In the genomic region with DNA sequence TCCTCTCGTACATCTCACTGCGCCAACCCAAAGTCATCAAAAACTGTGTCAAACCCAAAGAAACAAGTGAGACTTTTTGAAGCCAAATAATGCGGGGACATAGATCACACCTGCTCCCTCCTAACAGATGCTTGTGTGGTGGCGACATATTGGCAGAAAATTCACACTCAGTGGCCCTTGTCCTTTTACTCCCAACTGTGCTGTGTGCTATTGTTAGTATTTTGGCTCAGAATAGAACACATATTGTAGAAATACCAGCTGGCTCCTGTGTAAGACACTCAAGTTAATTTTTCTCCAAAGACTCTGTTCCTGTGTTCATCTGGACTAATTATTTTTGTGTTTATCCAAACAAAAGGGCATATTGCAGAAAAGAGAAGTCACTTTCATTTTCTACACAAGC, we compare ENCODE assay signal across 15 mouse cellular contexts.
A peak's percentile ranks its signal among the peaks of the same experiment; 100 is the strongest.
DNase-seq lines count a peak whose midpoint lies in the region; ATAC-seq and TF ChIP-seq lines count a peak whose summit lies in the region.
"Had no signal": no experiment of that assay in that cellular context is flagged by ENCODE, and none has a peak within 500 bp of the region (broad histone marks: within the 10 kb centered on the region; RNA-seq: fewer than 3 reads in every experiment).

No protein-coding gene starts in this region.

- no peak overlapping the region for H3K9ac ChIP-seq in lung, postnatal 0 days (replicated peaks; ENCODE audit: low read depth)
- H3K9ac ChIP-seq: limb, embryonic 12.5 days; neural tube, embryonic 15.5 days had no signal

- WGBS in lung, postnatal 0 days: 90% methylated on average over 4 of the region's 4 CpGs
- WGBS in lung, adult 2 months: 88% methylated on average over 4 of the region's 4 CpGs
- 17% methylated on average over 4 of the region's 4 CpGs for WGBS in cerebellum, adult 2 months
- WGBS in heart, embryonic 10.5 days: 82% methylated on average over 4 of the region's 4 CpGs

- H3K27ac ChIP-seq in lung, postnatal 0 days (ENCODE audit: low read length): no peak overlapping the region
- H3K27ac ChIP-seq in cerebellum, adult 2 months (ENCODE audit: insufficient read depth, low read length): no peak overlapping the region
- no peak overlapping the region for H3K27ac ChIP-seq in heart, embryonic 10.5 days
- H3K27ac ChIP-seq: limb, embryonic 12.5 days; macrophage; neural tube, embryonic 15.5 days had no signal

- H3K4me1 ChIP-seq in lung, postnatal 0 days (ENCODE audit: insufficient read depth, low read depth, low read length): no peaks in the 10 kb centered on the region
- no peaks in the 10 kb centered on the region for H3K4me1 ChIP-seq in lung, adult 2 months (ENCODE audit: control insufficient read depth, insufficient read depth, low read length)
- H3K4me1 ChIP-seq in cerebellum, adult 2 months (ENCODE audit: control insufficient read depth, insufficient read depth, low read length): peaks cover 14% of the 10 kb centered on the region
- H3K4me1 ChIP-seq in heart, embryonic 10.5 days: no peaks in the 10 kb centered on the region
- H3K4me1 ChIP-seq: limb, embryonic 12.5 days; neural tube, embryonic 15.5 days had no signal

- no peak for TF ChIP-seq POLR2A in lung, adult 2 months (IDR thresholded peaks at IDR 0.05; ENCODE audit: borderline replicate concordance, extremely low read depth, low read depth, low read length)
- no peak for TF ChIP-seq POLR2A in cerebellum, adult 2 months (IDR thresholded peaks at IDR 0.05; ENCODE audit: borderline replicate concordance, insufficient read depth, low read length)

- TF ChIP-seq EP300 in lung, postnatal 0 days (IDR thresholded peaks at IDR 0.05): no peak

- H3K4me3 ChIP-seq in lung, postnatal 0 days (ENCODE audit: low read depth, low read length): no peak overlapping the region
- H3K4me3 ChIP-seq in lung, adult 2 months (replicated peaks; ENCODE audit: extremely low read depth, low read depth, low read length): no peak overlapping the region
- H3K4me3 ChIP-seq in cerebellum, adult 2 months (replicated peaks; ENCODE audit: insufficient read depth, low read depth, low read length): no peak overlapping the region
- no peak overlapping the region for H3K4me3 ChIP-seq in heart, embryonic 10.5 days
- H3K4me3 ChIP-seq: limb, embryonic 12.5 days; neural tube, embryonic 15.5 days had no signal

- peak; percentile 52 for DNase-seq in lung, postnatal 0 days (ENCODE audit: low spot score)
- DNase-seq in lung, adult 2 months: no peak
- peak; percentile 73 to 90 for DNase-seq in cerebellum, adult 2 months
- DNase-seq in layer of hippocampus, adult 18-20 months (ENCODE audit: low spot score in 2 of 2): peak; percentile 35 to 76
- DNase-seq in left cerebral cortex, postnatal 25 days (ENCODE audit: low spot score in 2 of 2): peak; percentile 31 to 66
- DNase-seq in thymus, adult 18-20 months: no peak
- DNase-seq in adrenal gland, postnatal 25 days: no peak
- no peak for DNase-seq in heart, embryonic 10.5 days (ENCODE audit: low spot score)
- DNase-seq: adrenal gland, adult 8-10 months; gastrocnemius, postnatal 25 days; heart, postnatal 14 days had no signal

- H3K36me3 ChIP-seq in lung, postnatal 0 days (ENCODE audit: insufficient read depth, low read length): no peaks in the 10 kb centered on the region
- no peaks in the 10 kb centered on the region for H3K36me3 ChIP-seq in heart, embryonic 10.5 days
- H3K36me3 ChIP-seq: limb, embryonic 12.5 days; neural tube, embryonic 15.5 days had no signal

- TF ChIP-seq CTCF in lung, postnatal 0 days (IDR thresholded peaks at IDR 0.05): no peak
- no peak for TF ChIP-seq CTCF in lung, adult 2 months (IDR thresholded peaks at IDR 0.05; ENCODE audit: insufficient read depth, low read length)
- TF ChIP-seq CTCF in cerebellum, adult 2 months (IDR thresholded peaks at IDR 0.05; ENCODE audit: borderline replicate concordance, insufficient read depth, low read depth, low read length): no peak

- H3K27me3 ChIP-seq in lung, postnatal 0 days (replicated peaks; ENCODE audit: insufficient read depth, low read length): no peaks in the 10 kb centered on the region
- H3K27me3 ChIP-seq in cerebellum, adult 2 months (ENCODE audit: control insufficient read depth, insufficient read depth, low read length): no peaks in the 10 kb centered on the region
- no peaks in the 10 kb centered on the region for H3K27me3 ChIP-seq in heart, embryonic 10.5 days (ENCODE audit: insufficient read depth, poor library complexity, severe bottlenecking)
- H3K27me3 ChIP-seq: limb, embryonic 12.5 days; neural tube, embryonic 15.5 days had no signal

- intact Hi-C loops in left cerebral cortex, postnatal 25 days (cut with DNase I): no loop called here

- H3K4me2 ChIP-seq in lung, postnatal 0 days (replicated peaks; ENCODE audit: low read depth, low read length): no peak overlapping the region
- H3K4me2 ChIP-seq: limb, embryonic 12.5 days; neural tube, embryonic 15.5 days had no signal

- peak; percentile 41; the same call in 1 of the 2 replicates for ATAC-seq in lung, postnatal 0 days
- ATAC-seq: Patski had no signal

- no peaks in the 10 kb centered on the region for H3K9me3 ChIP-seq in lung, postnatal 0 days (ENCODE audit: low read length)
- H3K9me3 ChIP-seq in heart, embryonic 10.5 days: no peaks in the 10 kb centered on the region
- H3K9me3 ChIP-seq: limb, embryonic 12.5 days; neural tube, embryonic 15.5 days had no signal

Comparison
In these comparisons a context has a peak if more than half of its experiments do, and no peak if none do; other contexts are left out.
1. DNase-seq: peak in lung, postnatal 0 days (single experiment), cerebellum, adult 2 months (2 of 2), layer of hippocampus, adult 18-20 months (2 of 2) and left cerebral cortex, postnatal 25 days (2 of 2); none in lung, adult 2 months (single experiment), thymus, adult 18-20 months (0 of 2), adrenal gland, postnatal 25 days (single experiment) and heart, embryonic 10.5 days (single experiment).